Mouse (Mus musculus) testis, adult 2 months (tissue): ENCODE measurements at regions not wholly inside any gene's neighbourhood (a gene's known extent, or its start where the extent isn't known, plus 50 kb on each side); places are given as distances from the start of the nearest gene placed in this dataset.

Source experiments
- CTCF ChIP-seq: fragments of 200-500 bp; IDR thresholded peaks from 2 replicates; pipeline ENCODE4 v1.5.1; 2012; ENCODE audit warnings: low read depth, mild to moderate bottlenecking, inconsistent platforms, low read length, moderate library complexity; ENCODE audit not compliant: control insufficient read depth, insufficient read depth, insufficient replicate concordance
- POLR2A ChIP-seq: fragments of 200-500 bp; IDR thresholded peaks from 2 replicates; pipeline ENCODE4 v1.6.1; 2012; ENCODE audit warnings: low read depth, mild to moderate bottlenecking, inconsistent platforms, low read length, moderate library complexity; ENCODE audit not compliant: control insufficient read depth

DNA sequence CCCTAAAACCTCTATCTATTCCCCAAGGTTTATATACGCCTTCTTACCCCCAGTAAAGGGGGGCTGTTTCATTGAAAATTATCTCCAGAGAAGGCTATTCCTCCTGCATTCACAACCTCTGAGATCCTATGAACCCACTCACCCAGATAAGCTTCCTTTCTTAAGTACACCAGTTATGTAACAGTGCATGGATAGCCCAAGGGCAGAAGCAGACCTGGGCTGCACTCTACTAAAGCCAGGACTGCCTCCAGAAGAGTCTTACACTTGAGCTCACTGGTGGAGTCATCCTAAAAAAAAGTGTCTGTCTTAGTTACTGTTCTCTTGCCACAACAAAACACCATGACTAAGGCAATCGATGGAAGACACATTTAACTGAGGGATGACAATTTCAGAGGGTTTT, 553.7 kb downstream of the Zfp619 start:
- TF ChIP-seq CTCF (no peak), POLR2A (no peak)
